Mouse (Mus musculus) MEL (cell line): ENCODE measurements at regions not wholly inside any gene's neighbourhood (a gene's known extent, or its start where the extent isn't known, plus 50 kb on each side); places are given as distances from the start of the nearest gene placed in this dataset.

Experiments
- BHLHE40 ChIP-seq: IDR thresholded peaks from 2 replicates; pipeline ENCODE4 v1.6.1; 2012; ENCODE audit warnings: low read depth, mild to moderate bottlenecking, inconsistent platforms, low read length, improper control_type of control experiment, borderline replicate concordance
- CTCF ChIP-seq, 3 experiments: IDR thresholded peaks in 2 of 3; conservative IDR thresholded peaks in 1 of 3; 2 replicates each; pipeline ENCODE4 v1.5.1; 2011 to 2012; ENCODE audit warnings: low read length in 3 of 3, low read depth in 2 of 3, mild to moderate bottlenecking in 2 of 3, improper control_type of control experiment in 1 of 3, inconsistent platforms in 1 of 3, mixed read lengths in 1 of 3, moderate library complexity in 1 of 3; ENCODE audit not compliant: control insufficient read depth in 1 of 3, insufficient read depth in 1 of 3, poor library complexity in 1 of 3, severe bottlenecking in 1 of 3
- EP300 ChIP-seq, 2 experiments: IDR thresholded peaks; 2 replicates each; pipeline ENCODE4 v1.6.1; 2011; ENCODE audit warnings: improper control_type of control experiment in 2 of 2, low read length in 2 of 2, low read depth in 1 of 2, mild to moderate bottlenecking in 1 of 2
- GATA1 ChIP-seq: IDR thresholded peaks from 2 replicates; pipeline ENCODE4 v1.6.1; 2011; ENCODE audit warnings: low read depth, low read length, improper control_type of control experiment
- POLR2A ChIP-seq, 2 experiments: IDR thresholded peaks; 2 replicates each; pipeline ENCODE4 v1.6.1; 2011 to 2012; ENCODE audit warnings: low read length in 2 of 2, mild to moderate bottlenecking in 2 of 2, control low read depth in 1 of 2, improper control_type of control experiment in 1 of 2, low read depth in 1 of 2, moderate library complexity in 1 of 2; ENCODE audit not compliant: control insufficient read depth in 1 of 2, insufficient read depth in 1 of 2, poor library complexity in 1 of 2

- TF ChIP-seq GATA1 (no peak), POLR2A (IDR thresholded peaks at IDR 0.05; ENCODE audit: control insufficient read depth in 1 of 2, insufficient read depth in 1 of 2, low read depth in 1 of 2, low read length in 2 of 2, poor library complexity in 1 of 2) (no peak), EP300 (IDR thresholded peaks at IDR 0.05; ENCODE audit: low read depth in 1 of 2, low read length in 2 of 2) (no peak), BHLHE40 (no peak), CTCF (IDR thresholded peaks at IDR 0.05 in 2 of 3, conservative IDR thresholded peaks at IDR 0.05 in 1 of 3; ENCODE audit: control insufficient read depth in 1 of 3, insufficient read depth in 1 of 3, low read depth in 2 of 3, low read length in 3 of 3, poor library complexity in 1 of 3, severe bottlenecking in 1 of 3) (no peak)
Measured at GRCm38 (mm10) chr7:138672959-138673358, 172.9 kb upstream of the Ppp2r2d start.
